Mouse (Mus musculus) ES-CJ7 (cell line): ENCODE data around the gene Map4.
A peak's percentile ranks its signal among the peaks of the same experiment; 100 is the strongest.
"Not testable (repeated sequence)": the region's sequence is repeated elsewhere in the genome, so short reads cannot be mapped to it uniquely, and the experiment has no call there.

Experiments used
- DNase-seq: peaks from one replicate; pipeline ENCODE4 v3.0.0; 2011; ENCODE audit warnings: low read depth, low spot score

The Map4 gene

GRCm38 (mm10) chr9:110062405-110062804 lies 131.1 kb downstream of the Map4 start:
- DNase-seq = no peak

- DNase-seq = no peak
Observed at GRCm38 (mm10) chr9:110062861-110063260, 131.6 kb downstream of the Map4 start.

DNA sequence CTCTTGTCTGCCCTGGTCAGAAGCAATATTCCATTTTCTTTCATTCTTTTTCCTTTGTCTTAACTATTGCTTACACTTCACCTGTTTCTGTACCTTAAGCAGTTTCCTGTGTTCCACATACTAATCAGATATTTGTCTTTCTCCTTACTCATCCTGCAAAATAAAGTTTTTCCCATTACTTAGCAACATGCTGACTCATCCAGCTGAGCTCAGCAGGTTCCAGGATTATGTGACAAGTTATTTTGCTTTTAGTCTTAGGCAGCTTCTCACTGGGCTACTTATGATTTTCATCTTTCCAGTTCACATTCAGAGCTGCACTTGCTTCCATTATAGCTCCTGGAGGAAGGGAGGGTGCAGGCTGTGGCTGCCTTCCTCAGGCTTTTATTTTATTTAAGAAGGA lies 133.4 kb downstream of the Map4 start:
- no peak for DNase-seq

- no peak for DNase-seq
Observed at GRCm38 (mm10) chr9:110068745-110069144, 137.5 kb downstream of the Map4 start.

DNA sequence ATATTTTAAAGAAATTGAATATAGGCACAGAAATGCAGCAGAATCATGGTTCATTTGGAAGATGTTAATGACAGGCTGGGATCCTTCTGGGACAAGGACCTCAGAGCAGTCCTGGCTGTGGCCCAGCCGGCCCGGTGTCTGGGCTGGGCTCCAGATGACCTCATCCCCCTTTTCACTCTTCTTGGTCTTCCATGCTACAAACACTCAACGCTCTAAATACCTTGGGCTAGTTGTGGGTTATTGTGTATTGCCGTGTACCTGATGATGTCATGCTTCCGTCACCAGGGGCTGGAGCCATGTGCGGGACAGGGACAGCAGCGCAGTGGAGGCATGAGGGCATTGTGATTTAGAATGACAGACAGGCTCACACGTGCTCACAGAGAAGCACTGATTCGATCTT lies 139.1 kb downstream of the Map4 start:
- no peak for DNase-seq

GRCm38 (mm10) chr9:110071011-110071410 lies 139.8 kb downstream of the Map4 start:
- no peak for DNase-seq

GRCm38 (mm10) chr9:110071843-110072242 lies 140.6 kb downstream of the Map4 start:
- DNase-seq = peak; percentile 78

DNA sequence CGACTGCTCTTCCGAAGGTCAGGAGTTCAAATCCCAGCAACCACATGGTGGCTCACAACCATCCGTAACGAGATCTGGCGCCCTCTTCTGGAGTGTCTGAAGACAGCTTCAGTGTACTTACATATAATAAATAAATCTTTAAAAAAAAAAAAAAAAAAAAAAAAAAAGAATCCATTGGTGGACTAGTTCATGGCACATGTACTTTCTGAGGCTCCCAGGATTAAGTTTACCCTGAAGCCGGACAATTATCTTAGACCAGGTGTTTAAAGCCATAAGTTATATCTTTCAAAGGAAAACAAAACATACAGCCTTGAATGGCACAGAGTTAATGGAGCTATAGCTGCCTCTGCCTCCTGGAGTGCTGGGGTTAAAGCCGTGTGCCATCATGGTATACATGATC lies 145.2 kb downstream of the Map4 start:
- DNase-seq = not testable (repeated sequence)

GRCm38 (mm10) chr9:110081066-110081465 lies 149.8 kb downstream of the Map4 start:
- DNase-seq = no peak

DNA sequence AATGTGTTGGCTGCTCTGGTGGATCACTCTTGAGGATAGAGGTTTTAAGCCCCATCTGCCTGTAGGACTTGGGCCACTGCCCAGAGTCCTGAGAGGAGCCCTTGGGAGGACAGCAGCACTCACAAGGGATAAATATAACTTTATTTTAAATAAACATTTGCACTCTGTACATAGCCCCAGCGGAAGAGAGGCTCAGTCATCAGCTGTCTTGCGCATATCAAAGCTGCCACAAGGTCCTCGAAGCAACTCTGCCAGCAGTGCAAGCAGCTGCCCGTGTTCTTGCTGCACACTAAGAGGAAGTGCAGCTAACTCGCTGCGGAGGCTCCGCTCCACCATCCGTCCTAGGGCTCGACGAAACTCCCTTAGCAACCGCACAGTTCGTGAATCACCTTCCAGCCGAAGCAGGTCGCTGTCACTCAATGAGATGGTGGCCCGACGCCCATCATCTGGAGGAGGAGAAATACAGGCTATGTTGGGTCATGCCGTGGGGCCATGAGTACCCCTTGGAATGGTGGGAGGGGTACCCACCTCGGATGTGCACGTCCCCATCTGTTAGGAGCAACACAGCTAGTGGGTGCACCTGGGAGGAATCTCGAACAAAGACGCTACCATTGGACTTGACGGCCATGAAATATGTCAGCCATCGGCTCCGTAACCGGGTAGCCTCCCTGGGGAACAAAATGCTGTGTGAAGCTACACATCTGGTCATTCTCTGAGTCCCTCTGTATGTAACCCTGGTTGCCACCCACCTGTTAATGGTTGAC lies 153.1 kb downstream of the Map4 start:
- DNase-seq = no peak

- DNase-seq = no peak
Observed at GRCm38 (mm10) chr9:110085693-110086092, 154.4 kb downstream of the Map4 start.

DNA sequence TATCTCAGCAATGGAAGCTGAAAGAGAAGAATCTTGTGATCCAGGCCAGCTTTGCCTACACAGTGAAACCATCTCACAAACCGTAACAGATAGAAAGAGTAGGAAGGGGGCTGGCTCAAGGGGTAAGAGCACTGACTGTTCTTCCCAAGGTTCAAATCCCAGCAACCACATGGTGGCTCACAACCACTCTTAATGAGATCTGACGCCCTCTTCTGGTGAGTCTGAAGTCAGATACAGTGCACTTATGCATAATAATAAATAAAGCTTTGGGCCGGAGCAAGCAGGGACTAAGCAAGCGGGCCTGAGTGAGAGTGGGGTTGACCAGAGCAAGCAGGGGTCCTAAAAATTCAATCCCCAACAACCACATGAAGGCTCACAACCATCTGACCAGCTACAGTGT lies 162.0 kb downstream of the Map4 start:
- DNase-seq = peak; percentile 52

DNA sequence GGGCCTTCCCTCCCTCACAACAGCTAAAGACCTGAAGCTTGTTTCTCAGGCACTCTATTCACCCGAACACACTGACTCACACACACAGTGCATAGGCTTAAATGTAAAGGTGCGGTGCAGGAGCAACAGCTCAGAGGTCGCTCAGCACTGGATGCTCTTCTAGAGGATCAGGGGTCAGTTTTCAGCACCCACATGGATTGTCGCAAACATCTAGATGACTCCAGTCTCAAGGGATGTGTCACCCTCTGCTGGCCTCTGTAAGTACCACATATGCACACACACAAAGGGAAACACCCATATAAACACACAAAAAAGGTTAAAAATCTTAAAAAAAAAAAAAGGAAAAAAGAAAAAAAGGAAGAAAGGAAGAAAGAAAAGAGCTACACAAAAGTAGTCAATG lies 163.5 kb downstream of the Map4 start:
- peak; percentile 60 for DNase-seq

DNA sequence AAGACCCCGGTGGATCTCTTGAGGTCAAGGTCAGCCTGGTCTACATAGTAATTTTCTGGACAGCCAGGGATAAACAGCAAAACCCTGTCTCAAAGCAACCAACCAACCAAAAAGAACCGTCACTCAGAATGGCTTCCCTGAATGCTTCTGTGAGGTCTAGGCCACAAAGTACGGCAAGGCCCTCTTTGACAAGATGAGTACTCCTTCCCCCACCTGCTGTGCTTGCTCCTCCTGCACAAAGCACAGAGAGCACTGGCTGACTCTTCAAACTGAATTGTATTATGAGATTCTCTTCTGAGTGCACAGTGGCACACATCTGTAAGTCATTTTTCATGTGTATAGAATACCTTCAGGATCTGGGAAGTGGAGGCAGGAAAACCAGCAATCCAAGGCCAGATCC lies 166.5 kb downstream of the Map4 start:
- peak; percentile 66 for DNase-seq

GRCm38 (mm10) chr9:110100627-110101600 lies 169.7 kb downstream of the Map4 start:
- DNase-seq = peak; percentile 93

- DNase-seq = peak; percentile 20
Observed at GRCm38 (mm10) chr9:110116353-110116976, 185.2 kb downstream of the Map4 start.

DNA sequence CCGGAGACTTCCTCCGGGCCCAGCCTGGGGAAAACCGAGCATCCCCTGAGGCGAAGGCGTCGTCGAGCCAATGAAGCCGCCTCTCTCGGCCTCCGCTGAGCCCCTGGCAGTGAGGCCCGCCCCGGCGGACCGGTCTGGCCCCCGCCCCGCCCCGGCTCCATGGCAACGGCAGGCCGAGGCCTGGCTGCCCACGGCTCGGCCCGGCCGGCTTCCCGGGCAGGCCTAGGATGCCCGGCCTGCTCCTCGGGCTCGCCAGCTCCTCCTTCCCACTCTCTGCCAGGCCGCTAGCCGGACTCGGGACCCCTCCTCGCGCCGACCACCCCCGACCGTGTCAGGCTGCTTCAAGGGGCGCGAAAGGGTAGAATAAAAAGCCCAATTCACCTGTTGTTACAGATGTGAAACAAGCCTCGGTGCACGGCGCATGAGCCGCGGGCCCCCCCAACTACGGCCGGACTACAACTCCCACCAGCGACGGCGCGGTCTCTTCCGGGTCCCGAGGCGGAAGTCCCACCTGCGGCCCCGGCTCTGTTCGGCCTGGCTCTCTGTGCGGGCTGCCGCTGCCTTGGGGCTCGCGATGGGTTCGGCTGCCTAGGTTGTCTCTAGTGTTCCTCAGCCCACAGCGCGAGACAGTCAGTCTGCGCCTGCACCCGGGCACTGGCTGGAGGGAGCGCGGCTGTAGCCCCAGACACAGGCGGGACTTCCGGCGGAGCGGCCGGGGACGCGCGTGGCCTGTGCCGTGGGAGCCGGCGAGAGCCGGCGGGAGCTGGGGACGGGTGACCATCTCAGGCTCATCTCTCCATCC lies 185.9 kb downstream of the Map4 start, which contains the start of gene Smarcc1:
Smarcc1 (plus strand) TSS at position 732 of the 802 bp plus-strand sequence.
- DNase-seq = peak; percentile 91

- no peak for DNase-seq
Observed at GRCm38 (mm10) chr9:110117779-110118139, 186.5 kb downstream of the Map4 start, which contains the start of gene Dhx30. TSS of gene Dhx30 (minus strand) at chr9:110117830.

GRCm38 (mm10) chr9:110118249-110118648 lies 187.0 kb downstream of the Map4 start:
- DNase-seq = no peak

- no peak for DNase-seq
Observed at GRCm38 (mm10) chr9:110121424-110121823, 190.2 kb downstream of the Map4 start.

- DNase-seq = no peak
Observed at GRCm38 (mm10) chr9:110123322-110123721, 192.1 kb downstream of the Map4 start.
